Mouse (Mus musculus) brain, embryonic 14.5 days (tissue): ENCODE results near the gene Etl4.

Source experiments
- CTCF ChIP-seq: fragments of 200-500 bp; IDR thresholded peaks from 2 replicates; pipeline ENCODE4 v1.5.1; 2012; ENCODE audit warnings: inconsistent platforms, mild to moderate bottlenecking, moderate library complexity, borderline replicate concordance; ENCODE audit not compliant: insufficient read depth, insufficient read length; ENCODE audit errors: extremely low read depth
- POLR2A ChIP-seq: fragments of 200-500 bp; IDR thresholded peaks from 2 replicates; pipeline ENCODE4 v1.6.1; 2012; ENCODE audit warnings: mild to moderate bottlenecking, inconsistent platforms, borderline replicate concordance; ENCODE audit not compliant: poor library complexity, insufficient read depth, insufficient read length, severe bottlenecking; ENCODE audit errors: extremely low read depth

- TF ChIP-seq CTCF = no peak
- no peak for TF ChIP-seq POLR2A
Measured at GRCm38 (mm10) chr2:20377026-20377425, 467.4 kb downstream of the Etl4 start.
